Mouse (Mus musculus) megakaryocyte, embryonic 14.5 days (primary cell): ENCODE data around the gene Crybg1.

Source experiments
- FLI1 ChIP-seq: IDR thresholded peaks from 2 replicates; pipeline ENCODE4 v1.6.1; 2012; ENCODE audit warnings: low read length, inconsistent platforms, mixed read lengths
- GATA1 ChIP-seq: IDR thresholded peaks from 3 replicates; pipeline ENCODE4 v1.6.1; 2012; ENCODE audit warnings: mixed read lengths, low read length, inconsistent platforms, borderline replicate concordance

DNA sequence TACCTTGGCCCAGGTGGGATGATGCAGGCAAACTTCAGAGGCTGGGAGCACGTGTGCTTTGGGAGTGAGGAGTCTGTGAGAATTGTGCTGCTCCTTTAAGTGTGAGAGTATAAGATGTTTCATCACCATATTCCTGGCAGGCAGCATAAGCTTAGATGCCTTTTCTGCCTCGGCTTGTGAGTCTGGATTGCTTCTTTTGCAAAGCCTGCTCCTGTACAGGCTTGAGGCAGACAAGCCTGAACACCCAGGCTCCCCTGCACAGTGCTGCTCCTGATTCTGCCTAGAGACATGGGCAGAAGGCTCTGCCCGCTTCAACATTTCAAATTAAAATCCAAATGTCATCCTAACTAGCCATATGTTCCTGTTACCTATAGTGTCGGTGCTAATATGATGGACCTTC, 128.5 kb downstream of the Crybg1 start:
- TF ChIP-seq GATA1 (no peak), FLI1 (no peak)
